Mouse (Mus musculus) kidney, adult 8-10 months (tissue): ENCODE results near the gene Tmem189.
"Not testable (repeated sequence)": the region's sequence is repeated elsewhere in the genome, so short reads cannot be mapped to it uniquely, and the experiment has no call there.

Source experiments
- DNase-seq, 2 experiments: peaks; one replicate each; pipeline ENCODE4 v3.0.0; 2022

The Tmem189 gene

DNA sequence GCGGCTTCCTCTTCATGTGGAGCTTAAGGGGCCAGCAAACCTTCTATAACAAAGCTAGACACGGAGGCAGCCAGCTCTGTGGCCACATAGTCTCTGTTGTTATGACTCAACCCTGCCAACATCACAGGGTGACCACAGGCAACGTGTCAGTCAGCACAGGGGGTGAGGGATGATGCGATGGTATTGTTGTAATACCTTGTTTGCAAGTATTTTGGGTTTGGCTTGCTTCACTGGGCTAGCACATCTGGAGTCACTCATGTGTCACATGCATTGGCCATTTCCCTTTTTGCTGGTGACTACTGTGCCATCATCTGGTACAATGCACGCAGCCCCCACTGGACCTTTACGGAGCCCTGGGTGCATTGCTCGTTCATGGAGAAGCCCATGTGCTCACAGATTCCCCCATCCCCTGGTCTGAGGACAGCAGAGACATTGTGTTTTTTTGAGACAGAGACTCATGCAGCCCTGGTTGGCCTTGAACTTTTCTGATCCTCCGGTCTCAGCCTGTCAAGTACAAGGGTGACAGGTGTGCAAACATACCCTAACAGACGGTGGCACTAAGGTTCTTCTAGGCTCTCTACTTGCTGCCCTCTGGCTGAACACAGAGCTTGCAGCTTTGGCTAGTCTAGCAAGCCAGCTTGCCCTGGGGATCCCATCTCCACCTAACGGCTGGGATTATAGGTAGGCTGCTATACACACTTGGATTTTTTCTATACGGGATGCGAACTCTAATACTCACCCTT lies 40.2 kb downstream of the Tmem189 start:
- DNase-seq = no peak

GRCm38 (mm10) chr2:167646411-167646810 lies 43.2 kb downstream of the Tmem189 start:
- DNase-seq = no peak

GRCm38 (mm10) chr2:167643356-167644052 lies 46.1 kb downstream of the Tmem189 start:
- DNase-seq = not testable (repeated sequence)

- peak in 1 of 2 experiments; percentile 47 for DNase-seq
These were observed 47.5 kb downstream of the Tmem189 start for GRCm38 (mm10) chr2:167642164-167642563.

GRCm38 (mm10) chr2:167641337-167641736 lies 48.3 kb downstream of the Tmem189 start:
- peak; percentile 70 to 86 for DNase-seq

DNA sequence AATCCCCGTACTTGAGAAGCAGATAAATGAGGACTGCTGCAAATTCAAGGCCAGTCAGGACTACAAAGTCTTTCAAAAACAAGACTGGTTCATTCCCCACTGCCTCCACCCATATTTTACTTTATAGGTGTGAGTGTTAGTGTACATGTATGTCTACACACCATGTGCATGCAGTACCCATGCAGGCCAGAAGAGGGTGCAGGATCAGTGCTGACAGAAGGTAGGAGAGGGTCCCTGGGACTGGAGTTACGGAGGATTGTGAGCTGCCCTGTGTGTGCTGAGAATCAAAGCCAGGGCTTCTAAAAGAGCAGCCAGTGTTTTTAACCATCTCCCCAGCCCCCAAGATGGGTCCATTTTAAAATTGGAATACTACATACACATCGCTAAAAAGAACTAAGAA lies 49.3 kb downstream of the Tmem189 start:
- DNase-seq = peak in 1 of 2 experiments; percentile 56

GRCm38 (mm10) chr2:167634865-167635512 lies 54.6 kb downstream of the Tmem189 start:
- DNase-seq = no peak

DNA sequence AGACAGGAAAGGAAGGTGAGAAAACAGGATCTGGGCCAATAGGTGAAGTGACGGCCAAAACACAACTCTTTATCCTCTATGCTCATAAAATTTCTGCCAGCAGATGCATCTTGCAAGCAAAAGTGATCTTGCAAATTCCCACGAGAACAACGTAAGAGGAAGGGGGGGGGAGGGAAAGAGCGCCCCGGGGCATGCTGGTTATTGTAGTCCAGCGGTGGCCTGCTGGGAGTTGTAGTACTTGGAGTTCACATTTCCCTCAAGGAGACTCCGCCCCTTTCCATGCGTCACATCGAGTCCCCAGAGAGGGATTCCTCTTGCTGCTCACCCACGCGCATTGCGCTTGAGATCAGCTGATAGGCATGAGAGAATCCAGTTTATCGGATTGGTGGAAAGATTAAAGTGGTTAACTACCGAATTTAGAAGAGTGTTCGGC lies 55.3 kb downstream of the Tmem189 start:
- DNase-seq = peak; percentile 96 to 97

- no peak for DNase-seq
These were observed 56.1 kb downstream of the Tmem189 start for GRCm38 (mm10) chr2:167633537-167633872.

GRCm38 (mm10) chr2:167632731-167633536 lies 56.7 kb downstream of the Tmem189 start:
- DNase-seq = no peak

DNA sequence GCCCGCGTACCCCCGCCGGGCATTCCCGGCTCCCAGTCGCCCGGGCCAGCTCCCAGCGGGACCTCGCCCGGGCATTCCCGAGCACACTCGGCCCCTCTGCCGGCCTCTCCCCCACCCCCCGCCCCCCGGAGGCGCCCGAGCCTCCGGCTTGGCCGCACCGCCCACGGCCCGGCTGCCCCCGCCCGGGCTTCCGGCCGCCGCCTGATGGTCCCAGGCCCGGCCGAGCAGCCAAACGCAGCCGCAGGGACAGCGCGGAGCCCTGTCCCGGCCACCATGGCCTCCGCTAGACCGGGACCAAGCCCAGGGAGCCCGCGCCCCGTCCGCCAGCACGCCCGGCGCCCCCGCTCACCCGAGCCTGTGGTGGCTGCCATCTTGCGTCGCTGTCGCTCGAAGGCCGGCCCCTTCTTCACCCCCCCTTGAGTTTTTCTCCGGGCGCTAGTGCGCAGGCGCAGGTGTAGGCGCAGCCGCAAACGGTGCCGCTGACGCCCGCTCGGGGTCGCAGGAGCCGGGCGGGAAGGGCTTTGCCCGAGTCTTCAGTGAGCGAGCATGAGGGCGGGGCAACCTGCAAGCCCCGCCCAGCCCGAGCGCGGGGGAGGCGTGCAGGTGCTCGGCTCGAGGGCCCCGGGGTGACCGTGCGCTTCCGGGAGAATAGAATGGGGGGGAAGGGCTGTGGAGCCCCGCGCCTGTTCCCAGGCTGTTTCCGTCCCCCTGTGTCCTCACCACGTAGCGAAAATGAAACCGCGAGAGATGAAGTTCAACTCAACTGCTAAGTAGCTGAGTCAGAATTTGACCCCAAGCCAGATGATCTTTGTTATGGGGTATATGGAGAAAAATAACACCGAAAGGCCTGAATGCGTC lies 57.8 kb downstream of the Tmem189 start, which contains the start of gene Ube2v1:
Ube2v1 (minus strand) TSS at position 505 of the 858 bp plus-strand sequence.
- DNase-seq = peak; percentile 97

GRCm38 (mm10) chr2:167631181-167631590 lies 58.4 kb downstream of the Tmem189 start:
- peak in 1 of 2 experiments; percentile 35 for DNase-seq

- no peak for DNase-seq
These were observed 59.2 kb downstream of the Tmem189 start for GRCm38 (mm10) chr2:167630421-167630820.

GRCm38 (mm10) chr2:167629665-167630209 lies 59.9 kb downstream of the Tmem189 start:
- no peak for DNase-seq

- DNase-seq = peak; percentile 52 to 63
These were observed 60.8 kb downstream of the Tmem189 start for GRCm38 (mm10) chr2:167628872-167629271.

DNA sequence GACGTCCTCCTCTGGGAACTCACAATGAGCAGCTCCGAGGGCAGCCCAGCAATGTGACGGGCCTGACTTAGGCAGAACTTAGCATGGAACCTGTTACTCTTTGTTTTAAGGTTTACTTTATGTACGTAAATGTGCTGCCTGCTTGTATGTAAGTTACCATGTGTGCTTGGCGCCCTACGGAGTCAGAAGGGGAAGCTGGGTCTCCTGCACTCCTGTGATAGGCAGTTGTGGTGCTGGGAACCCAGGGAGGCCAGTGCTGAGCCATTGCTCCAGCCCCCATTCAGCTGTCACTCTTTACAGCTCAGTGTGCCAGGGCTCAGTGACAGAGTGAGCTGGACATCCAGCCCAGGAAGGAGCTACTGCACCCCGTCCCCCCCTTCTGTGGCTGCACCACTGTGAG lies 62.6 kb downstream of the Tmem189 start:
- no peak for DNase-seq

DNA sequence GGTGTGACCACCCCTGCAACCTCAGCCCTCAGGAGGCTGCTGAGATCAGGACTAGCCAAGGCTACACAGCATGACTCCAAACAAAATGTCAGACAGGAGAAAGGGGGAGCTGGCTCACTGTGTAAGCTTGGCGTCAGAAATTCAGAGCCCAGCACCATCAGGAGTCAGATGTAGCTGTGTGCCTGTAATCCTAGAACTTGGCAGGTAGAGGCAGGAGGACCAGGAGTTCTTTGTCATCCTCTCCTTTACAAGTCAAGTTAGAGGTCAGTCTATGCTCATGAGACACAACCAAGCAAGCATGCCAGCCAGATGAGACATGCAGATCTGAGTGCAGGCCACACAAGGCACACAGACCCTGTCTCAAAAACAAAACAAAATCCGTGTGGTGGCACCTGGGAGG lies 64.0 kb downstream of the Tmem189 start:
- DNase-seq = no peak

DNA sequence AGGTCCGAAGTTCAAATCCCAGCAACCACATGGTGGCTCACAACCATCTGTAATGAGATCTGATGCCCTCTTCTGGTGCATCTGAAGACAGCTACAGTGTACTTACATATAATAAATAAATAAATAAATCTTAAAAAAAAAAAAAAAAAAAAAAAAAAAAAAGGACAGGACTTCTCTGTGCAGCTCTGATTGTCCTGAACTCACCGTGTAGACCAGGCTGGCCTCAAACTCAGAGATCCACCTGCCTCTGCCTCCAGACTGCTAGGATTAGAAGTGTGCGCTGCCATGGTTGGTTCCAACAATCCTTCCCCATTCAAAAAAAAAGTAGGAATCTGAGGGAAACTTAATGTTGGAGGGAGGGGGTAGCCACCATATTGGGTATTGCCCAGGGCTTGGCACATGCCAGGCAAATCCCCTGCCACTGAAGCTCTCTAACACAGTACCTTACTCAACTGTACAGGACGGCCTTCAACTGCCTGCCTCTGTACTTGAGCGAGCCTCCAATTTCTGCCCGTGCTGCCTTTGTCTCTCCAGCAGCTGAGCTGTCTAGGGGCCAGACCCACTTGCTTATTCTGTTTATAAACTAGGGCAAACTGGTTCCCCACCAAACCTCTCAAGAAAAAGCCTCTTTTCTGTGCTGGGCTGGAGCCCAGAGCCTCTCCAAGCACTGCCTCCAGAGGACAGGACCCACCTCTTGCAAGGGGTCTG lies 65.1 kb downstream of the Tmem189 start:
- no peak for DNase-seq

- DNase-seq = no peak
These were observed 66.7 kb downstream of the Tmem189 start for GRCm38 (mm10) chr2:167622965-167623364.

DNA sequence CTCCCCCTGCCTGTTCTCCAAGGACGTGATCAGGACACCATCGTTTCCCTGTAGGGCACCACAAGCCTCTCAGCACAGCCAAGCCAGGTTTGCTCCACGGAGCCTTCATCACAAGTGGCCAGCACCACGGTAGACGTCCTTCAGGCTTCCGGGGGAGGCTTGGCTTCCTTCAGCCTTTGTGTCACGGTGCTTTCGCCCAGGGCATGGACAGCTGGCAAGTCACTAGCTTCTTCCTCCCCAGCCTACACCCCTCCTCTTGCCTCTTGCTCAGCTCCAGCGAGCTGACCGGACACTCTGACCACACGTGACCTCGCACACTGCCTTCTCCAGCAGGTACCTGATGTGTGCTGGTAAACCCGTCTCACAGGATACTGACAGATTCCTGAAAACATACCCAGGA lies 67.3 kb downstream of the Tmem189 start:
- peak; percentile 39 for DNase-seq
